ENCODE assay signal across 8 mouse cellular contexts in genomic region chr17:49942674-49943073, GRCm38 (mm10).
DNase-seq lines count a peak whose midpoint lies in the region; ATAC-seq lines count a peak whose summit lies in the region.
"Had no signal": no experiment of that assay in that cellular context is flagged by ENCODE, and none has a peak within 500 bp of the region (broad histone marks: within the 10 kb centered on the region; RNA-seq: fewer than 3 reads in every experiment).

No protein-coding gene starts in this region.

- ATAC-seq in liver, embryonic 12.5 days: no peak

- H3K9ac ChIP-seq in liver, embryonic 12.5 days: no peak overlapping the region

- no peaks in the 10 kb centered on the region for H3K9me3 ChIP-seq in liver, embryonic 12.5 days (replicated peaks)

- H3K4me3 ChIP-seq in liver, embryonic 12.5 days: no peak overlapping the region

- H3K4me1 ChIP-seq in liver, embryonic 12.5 days: no peaks in the 10 kb centered on the region

- H3K4me2 ChIP-seq in liver, embryonic 12.5 days: no peak overlapping the region

- no peaks in the 10 kb centered on the region for H3K36me3 ChIP-seq in liver, embryonic 12.5 days

- 0 out of 2 replicates have a peak, but pooled peaks cover under 1% of the 10 kb centered on the region for H3K27me3 ChIP-seq in liver, embryonic 12.5 days (replicated peaks)

- 49% methylated on average over 6 of the region's 6 CpGs for WGBS in liver, embryonic 12.5 days (ENCODE audit: insufficient replicate concordance)

- H3K27ac ChIP-seq in liver, embryonic 12.5 days: no peak overlapping the region
- H3K27ac ChIP-seq: macrophage had no signal

- DNase-seq in liver (peak; percentile 45), ZHBTc4 (ENCODE audit: low read depth, low spot score) (peak; percentile 67)
- peak; percentile 51 for DNase-seq in embryo, embryonic 10.5 days (ENCODE audit: low spot score)
- DNase-seq in retina, embryonic 14.5 days (ENCODE audit: low spot score): peak; percentile 16
- no peak for DNase-seq in right cerebral cortex, postnatal 4 days
- DNase-seq in right cerebral cortex, postnatal 14 days: no peak

Comparison
In these comparisons a context has a peak if more than half of its experiments do, and no peak if none do; other contexts are left out.
1. DNase-seq: peak in liver (single experiment), ZHBTc4 (single experiment), embryo, embryonic 10.5 days (single experiment) and retina, embryonic 14.5 days (single experiment); none in right cerebral cortex, postnatal 4 days (single experiment) and right cerebral cortex, postnatal 14 days (single experiment).